Mouse (Mus musculus) heart, postnatal 4 days (tissue): ENCODE measurements around the gene Zbtb43. TPM values are rescaled to one million over a fixed set of nuclear protein-coding genes. Genes with fewer than 3 reads are reported as not detected.

Experiments
- DNase-seq: peaks from one replicate; pipeline ENCODE4 v3.0.0; 2021
- total RNA-seq, 2 experiments: library from RNA; stranded (reverse); gene quantifications; 2 replicates each; pipeline ENCODE4 v1.2.3; 2021

The Zbtb43 gene
- total RNA-seq, 2 experiments from 2014 or later = 19.8 to 22.2 TPM

DNA sequence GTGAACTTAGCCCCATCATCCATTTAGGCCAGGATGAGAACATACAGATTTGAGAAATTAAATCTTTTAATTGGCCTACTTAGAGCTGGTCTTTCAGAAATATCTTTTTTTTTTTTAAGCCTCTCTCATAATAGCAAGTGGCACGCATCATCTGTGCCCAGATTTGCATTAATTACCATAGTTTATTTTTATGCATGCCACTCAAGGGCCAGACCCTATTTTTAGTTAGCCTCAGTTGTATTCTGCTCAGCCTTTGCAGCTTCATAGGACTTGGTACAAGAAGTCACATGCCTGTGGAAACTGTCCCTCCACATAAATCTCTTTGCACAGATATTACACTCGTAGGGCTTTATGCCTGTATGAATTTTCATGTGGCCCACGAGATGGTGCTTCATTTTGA, 14.9 kb downstream of the Zbtb43 start:
- DNase-seq = no peak

DNA sequence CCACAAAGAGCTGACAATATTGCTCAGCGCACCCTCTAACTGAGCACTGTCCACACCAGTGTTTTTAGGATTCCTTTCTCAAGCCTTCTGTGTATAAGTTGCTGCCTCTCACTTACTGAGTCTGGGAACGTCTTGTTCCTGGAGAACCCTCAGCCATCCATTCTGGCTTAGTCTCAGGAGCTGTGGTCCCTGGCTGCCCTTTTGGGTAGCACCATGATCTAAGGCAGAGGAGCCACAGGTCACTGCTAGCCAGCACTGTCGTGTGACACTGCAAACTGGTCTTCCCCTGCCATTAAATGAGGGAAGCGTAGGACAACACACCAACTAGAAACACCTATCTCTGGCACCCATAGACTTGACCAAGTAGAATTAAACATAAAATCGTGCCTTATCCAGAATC, 15.6 kb downstream of the Zbtb43 start:
- no peak for DNase-seq

DNA sequence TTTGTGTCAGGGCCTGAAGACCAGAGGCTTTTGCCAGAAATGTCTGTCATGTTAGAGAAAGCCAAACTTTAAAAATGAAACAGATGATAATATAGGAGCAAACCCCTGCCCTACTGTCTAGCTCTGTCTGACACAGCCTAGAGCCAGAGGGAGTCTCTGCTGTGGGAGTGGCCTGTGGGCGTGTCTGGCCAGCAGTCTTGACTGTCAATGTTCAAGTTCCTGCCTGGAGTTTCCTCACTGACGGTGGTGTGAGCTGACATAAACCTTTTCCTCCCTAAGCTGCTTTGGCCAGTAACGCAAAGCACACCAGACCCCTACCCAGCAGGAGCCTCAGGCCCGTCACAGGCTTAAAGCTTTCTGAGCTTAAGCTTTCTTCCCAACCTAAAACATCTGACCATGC, 16.2 kb downstream of the Zbtb43 start:
- DNase-seq = peak; percentile 50

DNA sequence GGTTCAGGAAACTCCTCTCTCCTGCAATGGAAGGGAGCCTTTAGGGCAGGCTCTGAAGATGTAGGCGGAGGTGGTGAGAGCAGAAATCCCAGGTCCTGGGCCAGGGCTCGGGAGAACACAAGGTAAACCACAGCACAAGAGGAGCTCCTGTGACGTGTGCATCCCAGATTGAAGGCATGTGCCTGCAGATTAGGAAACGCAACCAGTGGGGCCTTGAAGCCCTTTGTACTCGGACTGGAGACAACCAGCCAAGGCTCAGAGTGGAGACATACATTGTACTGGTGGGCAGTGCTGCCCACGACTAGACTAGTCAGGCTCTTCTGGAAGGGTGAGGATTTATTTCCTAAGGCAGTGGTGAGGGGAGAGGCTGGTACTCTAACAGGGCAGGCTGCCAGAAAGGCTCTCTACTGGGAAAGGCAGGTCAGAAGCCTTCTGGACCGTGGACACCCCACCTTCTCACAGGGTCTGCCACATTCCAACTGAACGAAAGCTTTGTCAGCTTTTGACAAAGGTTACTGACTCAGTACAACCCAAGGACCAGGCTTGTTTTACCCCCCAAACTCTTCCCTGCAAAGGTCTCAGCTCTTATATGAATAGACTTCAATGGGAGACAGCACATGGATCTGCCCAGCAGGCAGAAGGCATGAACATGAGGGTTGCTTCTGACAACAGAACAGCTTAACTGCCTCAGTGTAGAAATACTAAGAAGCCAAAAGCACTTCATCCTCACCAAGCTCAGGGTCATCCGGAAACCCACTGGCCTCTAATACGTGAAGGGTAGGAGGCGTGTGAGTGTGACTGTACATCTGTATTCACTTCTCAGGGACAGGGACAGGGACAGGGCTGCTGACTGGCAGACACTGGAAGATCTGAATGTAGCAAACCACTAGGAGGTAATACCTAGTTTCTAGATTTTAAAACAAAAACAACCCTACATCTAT, 17.1 kb downstream of the Zbtb43 start:
- DNase-seq = no peak

DNA sequence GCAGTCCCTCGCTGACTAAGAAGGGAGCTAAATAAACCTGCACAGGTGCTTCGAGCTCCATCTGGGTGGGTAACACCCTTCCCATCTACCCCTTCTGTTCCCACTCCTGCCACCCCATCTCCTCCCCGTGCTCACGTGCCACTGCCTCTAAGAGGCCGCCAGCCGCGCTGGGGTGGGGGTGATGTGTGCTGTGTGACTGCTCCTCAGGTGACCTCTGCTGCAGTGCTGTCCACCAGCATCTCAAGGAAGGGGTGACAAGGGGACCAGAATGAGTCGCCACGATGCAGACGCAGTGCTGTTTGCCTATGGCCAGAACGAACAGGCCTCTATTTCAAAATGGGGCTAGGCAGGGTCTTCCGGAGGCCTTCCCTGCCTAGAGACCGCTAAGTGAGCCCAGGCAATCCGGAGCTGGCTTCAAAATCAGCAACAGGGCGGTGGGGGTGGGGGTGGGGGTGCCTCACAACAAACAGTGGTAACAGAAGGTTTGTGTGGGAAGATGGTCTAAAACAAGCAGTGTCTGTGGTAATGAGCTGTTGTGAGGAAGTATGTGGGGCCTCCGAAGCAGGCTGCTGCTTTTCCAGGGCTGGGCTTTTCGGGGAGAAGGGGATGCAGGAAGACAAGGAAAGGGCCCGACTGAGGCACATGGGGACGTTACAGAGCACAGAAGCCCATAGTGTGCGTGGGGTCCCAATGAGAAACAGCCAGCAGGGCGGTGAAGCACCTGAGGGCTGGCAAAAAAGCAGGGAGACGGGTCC, 19.1 kb downstream of the Zbtb43 start:
- no peak for DNase-seq

DNA sequence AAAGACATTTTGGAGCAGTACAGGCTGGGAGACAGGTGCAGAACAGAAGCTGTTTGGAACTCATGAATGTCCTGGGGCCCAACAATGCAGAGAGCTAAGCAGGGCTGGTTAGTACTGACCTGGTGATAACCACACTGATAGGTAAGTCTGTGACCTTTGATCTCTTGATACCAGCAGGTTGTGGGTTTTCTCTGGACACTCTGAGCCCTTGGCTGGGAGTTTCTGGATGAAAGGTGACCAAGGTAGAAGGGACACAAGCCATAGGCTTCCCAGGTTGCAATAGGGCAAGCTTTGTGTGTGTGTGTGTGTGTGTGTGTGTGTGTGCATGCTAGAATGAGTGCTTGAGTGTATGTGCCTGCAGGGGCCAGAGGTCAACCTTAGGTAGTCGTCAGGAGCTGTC, 21.6 kb downstream of the Zbtb43 start:
- DNase-seq = no peak

DNA sequence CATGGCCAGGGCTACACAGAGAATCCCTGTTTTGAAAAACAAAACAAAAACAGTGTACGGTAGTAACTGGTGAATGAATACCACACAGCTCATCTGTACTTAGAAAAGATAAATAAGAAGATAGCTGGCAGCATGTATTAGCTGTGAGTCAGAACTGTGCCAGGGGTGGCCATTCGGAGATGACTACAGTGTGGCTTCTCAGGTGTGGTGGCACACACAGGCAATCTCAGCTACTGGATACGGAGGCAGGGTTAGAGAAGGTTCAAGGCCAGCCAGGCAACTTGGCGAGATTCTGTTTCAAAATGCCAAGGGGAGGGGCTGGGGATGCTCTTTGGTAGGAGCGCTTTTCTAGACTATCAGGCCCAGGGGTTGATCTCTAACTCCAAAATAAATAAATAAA, 22.6 kb downstream of the Zbtb43 start:
- DNase-seq = no peak

DNA sequence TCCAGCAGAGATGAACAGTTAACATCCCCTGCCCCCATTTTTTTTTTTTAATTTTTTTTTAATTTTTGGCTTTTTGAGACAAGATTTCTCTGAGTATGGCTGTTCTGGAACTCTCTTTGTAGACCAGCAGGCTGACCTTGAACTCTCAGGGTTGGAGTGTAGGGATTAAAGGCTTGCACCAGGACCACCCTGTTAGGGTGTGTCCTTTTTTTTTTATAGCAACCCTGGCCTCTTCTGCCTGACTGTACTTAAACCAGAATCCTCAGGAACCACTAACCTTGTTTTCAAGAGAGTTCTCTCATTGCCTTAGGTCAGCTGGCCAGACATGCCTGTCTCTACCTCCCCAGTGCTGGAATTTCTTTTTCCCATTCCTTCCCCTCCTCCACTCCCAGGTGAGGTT, 23.5 kb downstream of the Zbtb43 start:
- DNase-seq = no peak

DNA sequence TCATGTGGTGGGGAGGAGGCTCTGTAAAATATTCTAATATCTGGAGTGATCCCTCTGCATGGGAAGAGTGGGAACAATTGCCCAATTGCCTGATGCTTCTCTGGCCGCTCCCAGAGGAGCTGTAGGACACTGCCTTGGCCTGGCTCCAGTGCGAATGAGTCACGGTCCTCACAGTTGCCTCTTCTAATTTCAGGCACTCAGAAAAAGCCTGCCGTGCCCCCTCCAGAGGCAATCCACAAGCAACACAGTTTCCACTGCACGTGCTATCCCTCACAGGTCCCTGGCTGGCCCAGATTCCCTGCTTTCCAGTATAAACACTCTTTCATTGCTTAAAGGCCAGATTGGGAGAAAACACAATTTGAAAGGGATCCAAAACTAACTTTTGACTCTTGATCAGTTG, 24.0 kb downstream of the Zbtb43 start:
- peak; percentile 95 for DNase-seq

DNA sequence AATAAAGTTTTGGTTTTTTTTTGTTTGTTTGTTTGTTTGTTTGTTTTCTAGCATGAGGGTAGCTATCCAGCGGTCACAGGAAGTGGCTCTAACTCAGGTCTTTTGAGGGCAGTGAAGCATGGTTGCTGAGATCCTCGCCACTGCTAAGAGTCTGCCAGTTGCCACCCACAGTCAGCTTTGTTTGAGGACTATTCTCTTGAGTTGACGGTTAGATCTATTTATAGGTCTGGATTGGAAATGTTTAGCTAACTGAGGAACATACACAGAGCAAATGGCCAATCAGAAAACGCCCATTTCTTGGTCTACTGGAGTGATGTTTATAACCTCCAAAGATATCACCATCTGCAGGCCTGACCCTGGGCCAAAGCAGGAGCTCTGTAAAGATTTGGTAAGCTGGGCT, 25.7 kb downstream of the Zbtb43 start:
- DNase-seq = no peak

DNA sequence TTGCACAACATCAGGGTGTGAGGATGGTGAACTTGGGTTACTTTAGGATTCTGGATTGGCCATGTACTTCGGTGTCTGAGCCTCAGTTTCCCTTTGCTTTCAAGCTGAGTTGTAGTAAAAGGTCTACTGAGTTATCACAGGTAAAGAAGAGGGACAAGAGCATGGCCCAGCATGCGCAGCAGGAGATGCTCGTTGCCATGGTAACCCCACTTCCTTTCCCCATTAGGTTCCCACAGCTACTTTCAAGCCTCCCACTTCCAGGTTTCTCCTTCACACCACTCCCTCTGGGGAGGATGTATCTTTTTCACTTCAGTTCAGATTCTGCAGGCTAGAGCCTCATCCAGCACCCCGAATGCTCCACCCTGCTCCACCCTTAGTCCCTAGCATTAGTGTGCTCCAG, 27.5 kb downstream of the Zbtb43 start:
- DNase-seq = no peak

DNA sequence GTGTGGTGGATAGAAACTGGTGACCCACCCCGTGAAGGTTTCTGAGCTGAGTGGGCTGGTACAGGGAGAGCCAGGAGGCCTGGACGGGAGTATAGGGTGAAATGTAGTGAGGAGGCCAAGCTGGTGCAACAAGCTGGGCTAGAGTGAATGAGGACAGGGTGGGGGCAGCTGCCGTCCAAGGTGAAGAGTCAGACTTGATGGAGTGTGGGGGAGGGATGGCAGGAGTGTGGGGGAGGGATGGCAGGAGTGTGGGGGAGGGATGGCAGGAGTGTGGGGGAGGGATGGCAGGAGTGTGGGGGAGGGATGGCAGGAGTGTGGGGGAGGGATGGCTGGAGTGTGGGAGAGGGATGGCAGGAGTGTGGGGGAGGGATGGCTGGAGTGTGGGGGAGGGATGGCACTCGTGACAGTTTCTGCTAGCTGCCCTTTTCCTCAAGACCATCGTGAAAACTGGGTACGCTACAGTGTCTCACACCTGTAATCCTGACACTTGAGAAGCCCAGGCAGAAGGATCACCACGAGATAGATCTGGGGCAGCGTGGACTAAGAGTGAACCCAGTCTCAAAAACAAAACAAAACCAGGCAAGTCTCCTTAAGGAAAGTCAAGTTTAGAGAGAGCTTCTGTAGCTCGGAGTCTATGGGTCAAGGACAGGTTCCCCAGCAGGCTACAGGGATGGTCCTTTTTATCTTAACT, 28.2 kb downstream of the Zbtb43 start:
- no peak for DNase-seq

DNA sequence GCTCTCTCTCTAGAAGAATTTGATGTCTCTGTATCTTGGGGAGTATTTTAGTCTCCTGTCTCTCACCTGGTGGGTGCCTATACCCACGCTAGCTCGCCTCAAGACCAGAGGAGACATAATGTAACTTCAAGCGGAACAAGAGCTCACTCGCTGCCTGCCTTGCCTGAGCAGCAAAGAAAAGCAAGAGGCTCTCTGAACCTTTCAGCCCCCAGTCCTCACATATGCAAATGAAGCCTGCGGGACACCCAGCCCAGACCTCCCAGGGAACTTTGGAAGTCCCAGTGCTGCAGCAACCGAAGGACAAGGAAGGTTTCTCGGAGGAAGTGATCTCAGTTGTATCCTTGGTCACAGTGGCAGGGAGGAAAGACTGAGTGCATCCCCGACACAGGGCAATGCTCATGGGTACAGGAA, 28.9 kb downstream of the Zbtb43 start:
- DNase-seq = no peak

DNA sequence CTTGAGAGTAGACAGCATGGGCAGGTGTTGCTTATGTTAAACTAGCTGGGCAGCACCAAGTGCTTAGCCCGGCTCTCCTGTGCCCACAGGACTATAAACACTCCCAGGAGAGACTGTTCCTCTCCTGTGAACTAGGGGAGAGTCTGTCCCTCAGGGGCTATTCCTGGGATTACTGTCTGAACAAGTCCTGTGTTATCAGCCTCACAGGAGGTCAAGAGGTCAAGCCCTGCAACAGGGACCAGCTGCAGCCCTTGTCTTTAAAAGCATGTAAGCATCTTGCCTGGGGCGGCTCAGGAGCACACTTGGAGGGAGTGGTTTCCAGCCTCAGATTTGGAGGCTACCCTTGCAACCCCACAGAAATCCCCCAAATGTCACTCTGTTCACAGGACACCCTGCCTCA, 30.0 kb downstream of the Zbtb43 start:
- DNase-seq = no peak

DNA sequence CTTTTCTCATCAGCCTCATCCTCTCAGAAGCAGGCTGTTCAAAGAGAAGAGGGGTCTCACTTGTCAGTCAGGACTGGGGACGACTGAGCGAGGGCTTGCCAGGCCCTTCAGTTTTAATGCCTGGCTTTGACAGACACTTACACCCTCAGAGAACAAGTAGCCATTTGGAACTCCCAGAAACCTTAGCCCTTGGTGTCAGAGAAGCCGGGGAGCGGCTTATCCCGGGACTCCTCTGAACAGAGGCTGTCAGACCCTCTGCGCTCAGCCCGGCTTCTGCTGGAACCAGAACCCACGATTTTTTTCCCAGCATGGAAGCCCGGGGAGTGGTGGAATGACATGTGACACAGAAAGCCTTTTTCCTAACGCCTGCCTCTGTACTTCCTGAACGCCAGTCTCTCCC, 31.2 kb downstream of the Zbtb43 start:
- no peak for DNase-seq

DNA sequence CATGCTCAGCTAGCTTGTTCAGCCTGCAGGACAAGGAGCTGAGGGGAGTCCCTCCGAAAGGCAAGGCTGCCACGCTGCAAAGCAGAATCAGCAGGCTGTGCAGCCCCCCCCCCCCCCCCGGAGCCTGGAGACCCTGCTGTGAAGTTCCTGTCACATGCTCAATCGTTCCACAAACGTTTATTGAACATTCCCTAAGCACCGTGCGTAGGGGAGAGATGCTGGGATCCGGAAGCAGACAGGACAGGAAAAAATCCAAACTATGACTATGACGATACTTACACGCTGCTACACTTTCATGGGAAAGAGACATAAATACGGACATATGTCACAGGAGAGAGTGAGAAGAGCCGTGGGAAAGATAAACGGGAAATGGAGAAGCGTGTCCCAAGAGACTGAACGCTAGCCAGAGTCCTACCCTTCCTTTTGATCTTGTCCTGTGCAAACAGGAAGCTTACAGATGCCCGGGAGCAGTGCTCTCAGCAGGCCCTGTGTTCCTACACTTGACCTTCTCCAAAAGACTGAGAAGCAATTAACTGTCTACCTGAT, 32.3 kb downstream of the Zbtb43 start:
- no peak for DNase-seq

DNA sequence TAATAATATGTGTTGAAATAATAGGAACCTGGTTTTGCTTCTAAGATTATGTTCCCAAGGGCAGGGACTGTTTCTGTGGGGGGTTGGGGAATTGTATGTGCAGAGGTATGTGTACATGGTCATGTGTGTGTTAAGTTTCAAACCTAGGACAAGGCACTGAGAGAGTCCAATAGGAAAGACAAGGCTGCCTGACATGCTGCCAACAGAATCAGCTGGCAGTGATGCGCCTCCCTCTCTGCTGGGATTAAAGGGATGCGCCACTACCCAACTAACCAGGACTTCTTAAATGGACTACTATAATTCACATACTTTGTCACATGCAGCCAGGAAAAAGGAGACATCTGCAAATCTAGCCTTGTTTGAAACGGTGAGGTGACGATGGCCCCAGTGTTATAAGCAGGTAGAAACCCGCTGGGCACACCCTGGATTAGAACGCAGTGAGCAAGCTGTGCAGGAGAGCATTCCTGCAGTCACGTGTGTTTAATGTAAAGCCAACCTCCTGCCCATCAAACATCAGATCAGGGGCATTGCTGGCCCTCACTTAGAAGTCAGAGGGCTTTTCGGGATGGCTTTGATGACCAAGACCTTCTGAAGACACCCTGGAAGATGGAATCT, 33.2 kb downstream of the Zbtb43 start:
- DNase-seq = no peak

DNA sequence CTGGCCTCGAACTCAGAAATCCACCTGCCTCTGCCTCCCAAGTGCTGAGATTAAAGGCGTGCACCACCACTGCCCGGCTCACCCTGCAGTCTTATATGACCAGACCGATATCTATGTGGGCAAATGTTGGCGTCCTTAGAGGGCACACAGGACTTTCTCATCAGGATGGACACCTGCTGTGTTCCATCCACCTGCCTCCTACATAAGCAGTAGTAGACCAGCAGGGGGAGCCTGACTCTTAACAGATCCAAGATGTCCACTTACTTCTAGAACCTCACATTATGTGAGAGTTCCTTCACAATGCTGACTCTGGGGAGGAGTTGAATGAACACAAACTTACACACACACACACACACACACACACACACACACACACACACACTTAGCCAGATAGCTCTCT, 35.5 kb downstream of the Zbtb43 start:
- peak; percentile 57 for DNase-seq

DNA sequence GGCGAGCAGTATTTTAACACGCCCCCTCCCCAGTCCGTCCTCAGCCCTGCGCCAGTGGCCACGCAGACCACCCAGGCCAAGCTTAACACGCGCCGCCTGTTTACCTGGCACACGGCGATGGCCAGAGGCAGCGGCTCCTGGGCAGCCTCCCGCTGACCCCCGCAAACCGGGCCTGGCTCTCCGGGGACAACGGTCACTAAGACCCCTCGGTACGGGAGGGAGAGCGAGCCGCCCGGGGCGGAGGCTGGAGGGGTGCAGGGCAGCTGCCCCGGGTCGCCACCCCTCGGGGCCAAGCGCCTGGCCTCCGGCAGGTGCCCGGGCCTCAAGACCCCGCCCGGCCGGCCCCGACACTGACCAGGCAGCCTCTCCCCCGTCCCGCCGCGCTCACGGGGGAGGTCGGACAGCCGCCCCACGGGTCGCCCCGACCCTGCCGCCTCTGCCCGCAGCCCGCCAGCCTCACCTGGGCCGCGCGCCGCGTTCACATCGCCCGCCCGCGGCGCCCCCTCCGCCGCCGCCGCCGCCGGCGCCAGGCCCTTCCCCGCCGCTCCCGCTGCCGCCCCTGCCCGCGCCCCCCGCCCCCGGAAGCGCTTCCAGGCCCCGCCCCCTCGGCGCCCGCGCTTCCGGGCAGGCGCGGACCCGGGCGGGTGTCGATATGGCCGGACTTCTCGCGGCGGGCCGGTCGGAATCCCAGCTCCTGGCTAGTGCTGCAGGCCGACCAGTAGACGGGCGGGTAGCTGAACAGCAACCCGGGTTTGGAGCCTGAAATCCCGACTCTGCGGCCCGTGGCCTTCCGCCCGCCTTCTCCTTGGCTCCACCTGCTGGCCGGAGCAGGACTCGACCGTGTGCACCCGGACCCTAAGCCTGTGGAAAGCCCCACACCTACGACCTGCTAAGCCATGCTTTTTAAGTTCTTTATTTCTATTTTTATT, 37.3 kb downstream of the Zbtb43 start, which contains the start of gene Zbtb34:
Gene Zbtb34, minus strand, starts transcription at position 554 of the 929 bp plus-strand sequence.
- peak; percentile 76 for DNase-seq

DNA sequence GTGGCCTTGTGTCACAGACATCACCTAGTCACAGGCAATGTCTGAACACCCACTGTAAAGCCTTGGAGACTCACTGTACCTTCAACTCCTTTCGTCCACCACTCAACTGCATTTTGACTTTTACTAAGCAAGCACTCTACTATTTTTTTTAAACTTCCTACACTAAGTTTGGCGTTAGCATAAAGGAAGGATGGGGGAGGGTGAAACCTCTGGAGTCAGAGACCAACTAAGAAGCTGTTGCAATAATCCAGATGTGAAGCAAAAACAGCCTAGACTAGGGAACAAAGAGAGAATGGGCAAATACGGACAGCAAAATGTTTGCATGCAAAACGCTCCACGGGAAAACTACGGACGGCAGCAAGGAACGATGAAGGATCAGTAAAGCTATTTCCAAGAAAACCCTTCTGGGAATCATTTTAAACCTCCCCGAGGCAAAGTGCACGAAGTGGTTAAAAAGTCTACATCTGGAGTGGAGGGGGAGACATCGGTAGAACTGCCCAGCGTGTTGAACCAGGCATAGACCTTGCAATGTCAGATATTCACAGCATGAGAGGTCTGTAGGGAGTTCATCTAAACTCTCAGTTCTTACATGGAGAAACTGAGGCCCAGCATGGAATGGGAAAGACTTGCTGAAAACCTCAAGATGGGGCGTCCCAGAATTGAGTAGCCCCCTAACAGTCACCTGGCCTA, 38.1 kb downstream of the Zbtb43 start:
- DNase-seq = no peak

DNA sequence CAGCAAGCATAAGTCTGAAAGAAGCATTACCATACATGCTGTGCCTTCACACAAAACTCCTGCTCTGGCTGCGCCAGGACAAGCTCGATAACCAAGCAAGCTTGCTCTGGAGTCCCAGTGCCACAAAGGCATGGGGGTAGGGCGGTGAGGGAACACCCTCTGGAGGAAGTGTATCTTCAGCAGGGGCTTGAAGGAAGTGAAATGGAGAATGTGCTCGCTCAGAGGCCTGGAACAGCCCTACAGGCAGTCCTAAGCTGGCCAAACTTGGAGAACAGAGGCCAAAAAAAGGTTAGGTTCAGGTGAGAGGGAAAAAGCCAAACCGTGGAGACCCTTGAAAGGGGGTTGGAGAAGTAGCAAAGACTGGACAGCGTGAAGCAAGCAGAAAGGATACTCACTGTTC, 39.0 kb downstream of the Zbtb43 start:
- peak; percentile 42 for DNase-seq
